In genomic region chr11:72136231-72136982, GRCm38 (mm10) we compare ENCODE assay signal across 8 mouse cellular contexts. TPM values are rescaled to one million over a fixed set of nuclear protein-coding genes. Genes with fewer than 3 reads are reported as not detected.
A peak's percentile ranks its signal among the peaks of the same experiment; 100 is the strongest.
DNase-seq lines count a peak whose midpoint lies in the region; ATAC-seq and TF ChIP-seq lines count a peak whose summit lies in the region.

No protein-coding gene starts in this region.

- H3K9ac ChIP-seq in forebrain, postnatal 0 days, result peak overlapping the region; percentile 77
- no peak overlapping the region for H3K9ac ChIP-seq in liver, postnatal 0 days (replicated peaks)
- H3K9ac ChIP-seq in stomach, embryonic 14.5 days (replicated peaks; ENCODE audit: low read depth, low read length), result no peak overlapping the region

- H3K36me3 ChIP-seq in forebrain, postnatal 0 days (ENCODE audit: insufficient read depth), result no peaks in the 10 kb centered on the region
- no peaks in the 10 kb centered on the region for H3K36me3 ChIP-seq in liver, postnatal 0 days (replicated peaks; ENCODE audit: insufficient read depth, low read length)
- H3K36me3 ChIP-seq in stomach, embryonic 14.5 days (ENCODE audit: control insufficient read depth, insufficient read depth, low read length), result no peaks in the 10 kb centered on the region

- H3K4me2 ChIP-seq in forebrain, postnatal 0 days (ENCODE audit: low read depth), result peak overlapping the region; percentile 98
- H3K4me2 ChIP-seq in liver, postnatal 0 days (ENCODE audit: low read depth, low read length), result 0 out of 2 replicates have a peak overlapping the region, but pooled peaks have one; percentile 81
- peak overlapping the region; percentile 99 for H3K4me2 ChIP-seq in stomach, embryonic 14.5 days (replicated peaks; ENCODE audit: low read depth, low read length)

- no peak for DNase-seq in layer of hippocampus, adult 2 months (ENCODE audit: low spot score in 2 of 2)
- no peak for DNase-seq in layer of hippocampus, adult 18-20 months (ENCODE audit: low spot score in 2 of 2)
- DNase-seq in forebrain, postnatal 0 days, result no peak
- DNase-seq in liver, postnatal 0 days, result no peak
- no peak for DNase-seq in right cerebral cortex, postnatal 4 days
- no peak for DNase-seq in left cerebral cortex, postnatal 25 days (ENCODE audit: low spot score in 2 of 2)
- DNase-seq in left cerebral cortex, adult 9 months (ENCODE audit: low spot score in 2 of 2), result no peak

- 0 out of 2 replicates have a peak, but pooled peaks have one; percentile 1 for ATAC-seq in forebrain, postnatal 0 days
- ATAC-seq in liver, postnatal 0 days, result no peak
- ATAC-seq in stomach, embryonic 14.5 days (ENCODE audit: insufficient number of reproducible peaks, insufficient read depth, low FRiP score, low read depth), result peak; percentile 34; the same call in 1 of the 2 replicates

- no peak for TF ChIP-seq EP300 in liver, postnatal 0 days (IDR thresholded peaks at IDR 0.05; ENCODE audit: low read depth)

- H3K4me3 ChIP-seq in layer of hippocampus, adult 2 months, result peak overlapping the region; percentile 67
- peak overlapping the region; percentile 70 for H3K4me3 ChIP-seq in forebrain, postnatal 0 days (ENCODE audit: low read depth, low read length)
- peak overlapping the region; percentile 44; the same call in 1 of the 2 replicates for H3K4me3 ChIP-seq in liver, postnatal 0 days (ENCODE audit: low read depth, low read length)
- peak overlapping the region; percentile 46; the same call in 1 of the 2 replicates for H3K4me3 ChIP-seq in stomach, embryonic 14.5 days (ENCODE audit: low read depth, low read length)

- TF ChIP-seq CTCF in layer of hippocampus, adult 2 months (conservative IDR thresholded peaks at IDR 0.05), result no peak
- TF ChIP-seq CTCF in forebrain, postnatal 0 days (IDR thresholded peaks at IDR 0.05; ENCODE audit: low read depth), result no peak
- no peak for TF ChIP-seq CTCF in liver, postnatal 0 days (IDR thresholded peaks at IDR 0.05; ENCODE audit: low read depth)

- WGBS in forebrain, postnatal 0 days, result 39% methylated on average over 11 of the region's 11 CpGs
- WGBS in liver, postnatal 0 days (ENCODE audit: insufficient replicate concordance), result 36% methylated on average over 11 of the region's 11 CpGs
- 37% methylated on average over 11 of the region's 11 CpGs for WGBS in stomach, embryonic 14.5 days

- intact Hi-C loops in left cerebral cortex, postnatal 25 days (cut with DNase I), result loop anchor here (2.0 kb wide), 1 partner anchor 86 kb away; no protein-coding TSS in a partner anchor

- H3K27ac ChIP-seq in layer of hippocampus, adult 2 months, result peak overlapping the region; percentile 60
- 0 out of 2 replicates have a peak overlapping the region, but pooled peaks have one; percentile 35 for H3K27ac ChIP-seq in forebrain, postnatal 0 days (ENCODE audit: low read depth, low read length)
- no peak overlapping the region for H3K27ac ChIP-seq in liver, postnatal 0 days (ENCODE audit: low read depth)
- no peak overlapping the region for H3K27ac ChIP-seq in stomach, embryonic 14.5 days (ENCODE audit: low read length)

- H3K9me3 ChIP-seq in forebrain, postnatal 0 days (ENCODE audit: low read length), result no peaks in the 10 kb centered on the region
- no peaks in the 10 kb centered on the region for H3K9me3 ChIP-seq in liver, postnatal 0 days (ENCODE audit: low read length)
- no peaks in the 10 kb centered on the region for H3K9me3 ChIP-seq in stomach, embryonic 14.5 days (ENCODE audit: control insufficient read depth, low read depth, low read length)

- H3K4me1 ChIP-seq in forebrain, postnatal 0 days (ENCODE audit: insufficient read depth), result no peaks in the 10 kb centered on the region
- peaks cover 6% of the 10 kb centered on the region; the same call in 1 of the 2 replicates for H3K4me1 ChIP-seq in liver, postnatal 0 days (ENCODE audit: insufficient read depth)
- peaks cover 17% of the 10 kb centered on the region for H3K4me1 ChIP-seq in stomach, embryonic 14.5 days (ENCODE audit: control insufficient read depth, insufficient read depth, low read length)

- peaks cover 15% of the 10 kb centered on the region; the same call in 1 of the 2 replicates for H3K27me3 ChIP-seq in forebrain, postnatal 0 days (ENCODE audit: insufficient read depth, low read length)
- H3K27me3 ChIP-seq in liver, postnatal 0 days (ENCODE audit: insufficient read depth, low read length), result peaks cover 49% of the 10 kb centered on the region
- peaks cover 14% of the 10 kb centered on the region; the same call in 1 of the 2 replicates for H3K27me3 ChIP-seq in stomach, embryonic 14.5 days (ENCODE audit: control insufficient read depth, insufficient read depth, low read length)

RNA-seq across cellular contexts. Expression of gene Pitpnm3, which starts 0.8 kb away (rescaled TPM):
- 10 to 100 TPM; 29.3 to 30.0 TPM for total RNA-seq in layer of hippocampus, adult 2 months (2021)
- total RNA-seq in layer of hippocampus, adult 18-20 months (2021), result 10 to 100 TPM; 31.6 to 34.4 TPM
- 7.8 and 14.0 TPM in 2 replicates for total RNA-seq in forebrain, postnatal 0 days (2014; rRNA removed)
- 1.9 and 3.2 TPM in 2 replicates for polyA plus RNA-seq in forebrain, postnatal 0 days (2015; fragmentation: Nextera tagmentation; extraction: Ambion mirVana)
- 0.02 TPM in 1 of 2 replicates, not detected in the other for polyA plus RNA-seq in liver, postnatal 0 days (2015; fragmentation: Nextera tagmentation; extraction: Ambion mirVana)
- 0.52 and 0.67 TPM in 2 replicates for polyA plus RNA-seq in stomach, embryonic 14.5 days (2014; fragmentation: Nextera tagmentation; extraction: Ambion mirVana)
- total RNA-seq in left cerebral cortex, postnatal 25 days (2021), result 10 to 100 TPM; 72.4 to 78.6 TPM

Comparison
In these comparisons a context has a peak if more than half of its experiments do, and no peak if none do; other contexts are left out.
1. H3K27ac ChIP-seq: peak in layer of hippocampus, adult 2 months (single experiment) and forebrain, postnatal 0 days (single experiment); none in liver, postnatal 0 days (single experiment) and stomach, embryonic 14.5 days (single experiment).
2. Peak in every context shown above with its lines, with median percentiles within 50 percentile points of each other: H3K4me3 ChIP-seq and H3K4me2 ChIP-seq.